In genomic region chr4:126030705-126031104, GRCm38 (mm10) we compare ENCODE assay signal across 20 mouse cellular contexts. TPM values are rescaled to one million over a fixed set of nuclear protein-coding genes. Genes with fewer than 3 reads are reported as not detected.
DNase-seq lines count a peak whose midpoint lies in the region; ATAC-seq and TF ChIP-seq lines count a peak whose summit lies in the region.
"Had no signal": no experiment of that assay in that cellular context is flagged by ENCODE, and none has a peak within 500 bp of the region (broad histone marks: within the 10 kb centered on the region; RNA-seq: fewer than 3 reads in every experiment).

No protein-coding gene starts in this region.

- 46% methylated on average over 5 of the region's 5 CpGs for WGBS in liver, postnatal 0 days (ENCODE audit: insufficient replicate concordance)
- WGBS in hindbrain, embryonic 13.5 days = 76% methylated on average over 5 of the region's 5 CpGs

- peak; percentile 70 for ATAC-seq in megakaryocyte, adult 5-6 weeks (ENCODE audit: poor library complexity, severe bottlenecking)
- ATAC-seq in liver, postnatal 0 days = no peak
- ATAC-seq in hindbrain, embryonic 13.5 days (ENCODE audit: low FRiP score) = no peak
- ATAC-seq: forebrain, embryonic 16.5 days; hindbrain, embryonic 16.5 days; inflammation-experienced regulatory T-cells, adult 6 months had no signal

- H3K4me1 ChIP-seq in liver, postnatal 0 days (ENCODE audit: insufficient read depth) = no peaks in the 10 kb centered on the region
- H3K4me1 ChIP-seq in hindbrain, embryonic 13.5 days (replicated peaks) = no peaks in the 10 kb centered on the region
- H3K4me1 ChIP-seq: embryonic facial prominence, embryonic 12.5 days; forebrain, embryonic 12.5 days; heart, embryonic 13.5 days had no signal

- no peak overlapping the region for H3K27ac ChIP-seq in layer of hippocampus, adult 2 months
- H3K27ac ChIP-seq in liver, postnatal 0 days (ENCODE audit: low read depth) = no peak overlapping the region
- H3K27ac ChIP-seq in hindbrain, embryonic 13.5 days = no peak overlapping the region
- H3K27ac ChIP-seq: embryonic facial prominence, embryonic 12.5 days; forebrain, embryonic 12.5 days; heart, embryonic 13.5 days had no signal

- no peak for TF ChIP-seq EP300 in liver, postnatal 0 days (IDR thresholded peaks at IDR 0.05; ENCODE audit: low read depth)

- no peak for TF ChIP-seq CTCF in layer of hippocampus, adult 2 months (conservative IDR thresholded peaks at IDR 0.05)
- TF ChIP-seq CTCF in liver, postnatal 0 days (IDR thresholded peaks at IDR 0.05; ENCODE audit: low read depth) = no peak

- H3K27me3 ChIP-seq in liver, postnatal 0 days (ENCODE audit: insufficient read depth, low read length) = no peaks in the 10 kb centered on the region
- H3K27me3 ChIP-seq in hindbrain, embryonic 13.5 days = no peaks in the 10 kb centered on the region; the same call in 1 of the 2 replicates
- H3K27me3 ChIP-seq: embryonic facial prominence, embryonic 12.5 days; forebrain, embryonic 12.5 days had no signal

- no peak overlapping the region for H3K4me2 ChIP-seq in liver, postnatal 0 days (ENCODE audit: low read depth, low read length)
- H3K4me2 ChIP-seq in hindbrain, embryonic 13.5 days = no peak overlapping the region
- H3K4me2 ChIP-seq: embryonic facial prominence, embryonic 12.5 days; forebrain, embryonic 12.5 days; heart, embryonic 13.5 days had no signal

- H3K9me3 ChIP-seq in liver, postnatal 0 days (ENCODE audit: low read length) = no peaks in the 10 kb centered on the region
- no peaks in the 10 kb centered on the region for H3K9me3 ChIP-seq in hindbrain, embryonic 13.5 days
- H3K9me3 ChIP-seq: embryonic facial prominence, embryonic 12.5 days; forebrain, embryonic 12.5 days; heart, embryonic 13.5 days had no signal

- peak; percentile 80 for DNase-seq in layer of hippocampus, adult 9-11 months
- DNase-seq in layer of hippocampus, adult 2 months (ENCODE audit: low spot score in 2 of 2) = no peak
- DNase-seq in MEL-GATA-1-ER (ENCODE audit: extremely low read depth, low read depth) = peak; percentile 39
- no peak for DNase-seq in heart, adult 11 months
- DNase-seq in liver, postnatal 0 days = no peak
- DNase-seq: adrenal gland, adult 2 months; adrenal gland, postnatal 25 days; cerebellum, adult 2 months; gastrocnemius, postnatal 14 days; heart, postnatal 36 days had no signal

- no peaks in the 10 kb centered on the region for H3K36me3 ChIP-seq in liver, postnatal 0 days (replicated peaks; ENCODE audit: insufficient read depth, low read length)
- H3K36me3 ChIP-seq in hindbrain, embryonic 13.5 days = no peaks in the 10 kb centered on the region
- H3K36me3 ChIP-seq: embryonic facial prominence, embryonic 12.5 days; forebrain, embryonic 12.5 days; heart, embryonic 13.5 days had no signal

- no peak overlapping the region for H3K9ac ChIP-seq in liver, postnatal 0 days (replicated peaks)
- no peak overlapping the region for H3K9ac ChIP-seq in hindbrain, embryonic 13.5 days
- H3K9ac ChIP-seq: embryonic facial prominence, embryonic 12.5 days; forebrain, embryonic 12.5 days; heart, embryonic 13.5 days had no signal

- H3K4me3 ChIP-seq in layer of hippocampus, adult 2 months = no peak overlapping the region
- no peak overlapping the region for H3K4me3 ChIP-seq in liver, postnatal 0 days (ENCODE audit: low read depth, low read length)
- no peak overlapping the region for H3K4me3 ChIP-seq in hindbrain, embryonic 13.5 days
- H3K4me3 ChIP-seq: embryonic facial prominence, embryonic 12.5 days; forebrain, embryonic 12.5 days; heart, embryonic 13.5 days had no signal

RNA-seq across cellular contexts. Expression of gene Csf3r, which starts 6.4 kb away (rescaled TPM):
- total RNA-seq in layer of hippocampus, adult 2 months (2021) = 1 to 10 TPM; 4.7 to 6.6 TPM
- total RNA-seq in megakaryocyte, adult 5-6 weeks (2015) = 214 and 215 TPM in 2 replicates
- 103 and 121 TPM in 2 replicates for total RNA-seq in megakaryocyte, adult 5-6 weeks (2017)
- 2.3 and 2.8 TPM in 2 replicates for polyA plus RNA-seq in liver, postnatal 0 days (2015; fragmentation: Nextera tagmentation; extraction: Ambion mirVana)
- polyA plus RNA-seq in hindbrain, embryonic 13.5 days (2015; fragmentation: Nextera tagmentation; extraction: Ambion mirVana) = 0.48 and 0.74 TPM in 2 replicates
- polyA plus RNA-seq: C2C12; hindbrain, embryonic 11.5 days had no signal

RNA-seq across cellular contexts. Expression of gene Mrps15, which starts 16.0 kb away (rescaled TPM):
- 10 to 100 TPM; 46.2 to 48.6 TPM for total RNA-seq in layer of hippocampus, adult 2 months (2021)
- 120 and 147 TPM in 2 replicates for total RNA-seq in megakaryocyte, adult 5-6 weeks (2015)
- 64.5 and 68.3 TPM in 2 replicates for total RNA-seq in megakaryocyte, adult 5-6 weeks (2017)
- polyA plus RNA-seq in liver, postnatal 0 days (2015; fragmentation: Nextera tagmentation; extraction: Ambion mirVana) = 57.2 and 58.1 TPM in 2 replicates
- 131 and 136 TPM in 2 replicates for polyA plus RNA-seq in hindbrain, embryonic 13.5 days (2015; fragmentation: Nextera tagmentation; extraction: Ambion mirVana)

RNA-seq across cellular contexts. Expression of gene Oscp1, which starts 27.7 kb away (rescaled TPM):
- 10 to 100 TPM; 41.1 to 44.5 TPM for total RNA-seq in layer of hippocampus, adult 2 months (2021)
- total RNA-seq in megakaryocyte, adult 5-6 weeks (2015) = 0.75 and 0.83 TPM in 2 replicates
- total RNA-seq in megakaryocyte, adult 5-6 weeks (2017) = 4.0 and 5.7 TPM in 2 replicates
- 0.90 and 1.5 TPM in 2 replicates for polyA plus RNA-seq in liver, postnatal 0 days (2015; fragmentation: Nextera tagmentation; extraction: Ambion mirVana)
- 33.1 and 35.1 TPM in 2 replicates for polyA plus RNA-seq in hindbrain, embryonic 13.5 days (2015; fragmentation: Nextera tagmentation; extraction: Ambion mirVana)

Comparison
In these comparisons a context has a peak if more than half of its experiments do, and no peak if none do; other contexts are left out.
1. DNase-seq: peak in layer of hippocampus, adult 9-11 months (single experiment) and MEL-GATA-1-ER (single experiment); none in layer of hippocampus, adult 2 months (0 of 2), heart, adult 11 months (single experiment) and liver, postnatal 0 days (single experiment).
2. RNA of gene Csf3r, which starts 6.4 kb away (total RNA-seq): 103 to 215 TPM in megakaryocyte, adult 5-6 weeks; 4.7 to 6.6 TPM in layer of hippocampus, adult 2 months; every median in the first group is over 10 times any median in the second.
3. RNA of gene Oscp1, which starts 27.7 kb away (total RNA-seq): 41.1 to 44.5 TPM in layer of hippocampus, adult 2 months; 0.75 to 5.7 TPM in megakaryocyte, adult 5-6 weeks; every median in the first group is over 4 times any median in the second.